Mouse (Mus musculus): Measurements from ENCODE around the gene Smurf2. TPM values are rescaled to one million over a fixed set of nuclear protein-coding genes. Genes with fewer than 3 reads are reported as not detected.
"Not testable (repeated sequence)": the region's sequence is repeated elsewhere in the genome, so short reads cannot be mapped to it uniquely, and the experiment has no call there.

Smurf2 gene
- total RNA-seq, 2 experiments from 2014 or later = 26.5 to 32.2 TPM

- H3K27ac ChIP-seq = no peak overlapping the region
- no peak overlapping the region for H3K4me3 ChIP-seq
- intact Hi-C loops (cut with DNase I) = no loop called here
- no peak for TF ChIP-seq CTCF (IDR thresholded peaks at IDR 0.05)
- peak; percentile 47 for DNase-seq
Observed at GRCm38 (mm10) chr11:106817808-106818207, 102.7 kb downstream of the Smurf2 start.

- TF ChIP-seq CTCF (IDR thresholded peaks at IDR 0.05) = no peak
- no peak overlapping the region for H3K27ac ChIP-seq
- DNase-seq = no peak
- no peak overlapping the region for H3K4me3 ChIP-seq
- intact Hi-C loops (cut with DNase I) = no loop called here
Observed at GRCm38 (mm10) chr11:106817156-106817555, 103.4 kb downstream of the Smurf2 start.

GRCm38 (mm10) chr11:106816316-106816715 lies 104.2 kb downstream of the Smurf2 start:
- H3K4me3 ChIP-seq = no peak overlapping the region
- H3K27ac ChIP-seq = 0 out of 2 replicates have a peak overlapping the region, but pooled peaks have one; percentile 24
- no peak for TF ChIP-seq CTCF (IDR thresholded peaks at IDR 0.05)
- intact Hi-C loops (cut with DNase I) = no loop called here
- DNase-seq = no peak

GRCm38 (mm10) chr11:106815761-106816160 lies 104.8 kb downstream of the Smurf2 start:
- intact Hi-C loops (cut with DNase I) = no loop called here
- DNase-seq = no peak
- no peak for TF ChIP-seq CTCF (IDR thresholded peaks at IDR 0.05)
- H3K27ac ChIP-seq = no peak overlapping the region
- H3K4me3 ChIP-seq = no peak overlapping the region

GRCm38 (mm10) chr11:106815331-106815730 lies 105.2 kb downstream of the Smurf2 start:
- TF ChIP-seq CTCF (IDR thresholded peaks at IDR 0.05) = no peak

GRCm38 (mm10) chr11:106814601-106815320 lies 105.8 kb downstream of the Smurf2 start:
- DNase-seq = no peak
- H3K27ac ChIP-seq = peak overlapping the region; percentile 3; the same call in 1 of the 2 replicates
- intact Hi-C loops (cut with DNase I) = no loop called here
- TF ChIP-seq CTCF (IDR thresholded peaks at IDR 0.05) = no peak
- H3K4me3 ChIP-seq = no peak overlapping the region

More at GRCm38 (mm10) chr11:106815331-106815730, 105.2 kb downstream of the Smurf2 start:
- H3K4me3 ChIP-seq = no peak overlapping the region
- H3K27ac ChIP-seq = 0 out of 2 replicates have a peak overlapping the region, but pooled peaks have one; percentile 3
- intact Hi-C loops (cut with DNase I) = no loop called here
- DNase-seq = no peak

GRCm38 (mm10) chr11:106812410-106813136 lies 107.9 kb downstream of the Smurf2 start:
- intact Hi-C loops (cut with DNase I) = no loop called here
- TF ChIP-seq CTCF (IDR thresholded peaks at IDR 0.05) = no peak
- DNase-seq = no peak
- Histone ChIP-seq H3K27ac (no peak overlapping the region), H3K4me3 (no peak overlapping the region)

- H3K27ac ChIP-seq; intact Hi-C loops (cut with DNase I); H3K4me3 ChIP-seq; DNase-seq: not testable (repeated sequence)
Observed at GRCm38 (mm10) chr11:106807442-106807841, 113.1 kb downstream of the Smurf2 start.

GRCm38 (mm10) chr11:106802069-106802627 lies 118.4 kb downstream of the Smurf2 start:
- intact Hi-C loops (cut with DNase I) = no loop called here
- no peak overlapping the region for H3K4me3 ChIP-seq
- no peak for TF ChIP-seq CTCF (IDR thresholded peaks at IDR 0.05)
- H3K27ac ChIP-seq = no peak overlapping the region
- DNase-seq = peak; percentile 41

- DNase-seq = no peak
Observed at GRCm38 (mm10) chr11:106795679-106796078, 124.8 kb downstream of the Smurf2 start.

GRCm38 (mm10) chr11:106793846-106794245 lies 126.7 kb downstream of the Smurf2 start:
- TF ChIP-seq CTCF (IDR thresholded peaks at IDR 0.05) = no peak
- no peak overlapping the region for H3K27ac ChIP-seq
- no peak overlapping the region for H3K4me3 ChIP-seq
- DNase-seq = no peak
- intact Hi-C loops (cut with DNase I) = no loop called here

More at GRCm38 (mm10) chr11:106795679-106796078, 124.8 kb downstream of the Smurf2 start:
- intact Hi-C loops (cut with DNase I) = no loop called here
- H3K4me3 ChIP-seq = no peak overlapping the region
- peak overlapping the region; percentile 63 for H3K27ac ChIP-seq
- TF ChIP-seq CTCF (IDR thresholded peaks at IDR 0.05) = no peak

GRCm38 (mm10) chr11:106789649-106790048 lies 130.9 kb downstream of the Smurf2 start:
- Histone ChIP-seq H3K4me3 (peak overlapping the region; percentile 98), H3K27ac (peak overlapping the region; percentile 100)
- intact Hi-C loops (cut with DNase I) = no loop called here
- TF ChIP-seq CTCF (IDR thresholded peaks at IDR 0.05) = no peak
- no peak for DNase-seq
